Mouse (Mus musculus): ENCODE results near the gene Hoxc11.

DNA sequence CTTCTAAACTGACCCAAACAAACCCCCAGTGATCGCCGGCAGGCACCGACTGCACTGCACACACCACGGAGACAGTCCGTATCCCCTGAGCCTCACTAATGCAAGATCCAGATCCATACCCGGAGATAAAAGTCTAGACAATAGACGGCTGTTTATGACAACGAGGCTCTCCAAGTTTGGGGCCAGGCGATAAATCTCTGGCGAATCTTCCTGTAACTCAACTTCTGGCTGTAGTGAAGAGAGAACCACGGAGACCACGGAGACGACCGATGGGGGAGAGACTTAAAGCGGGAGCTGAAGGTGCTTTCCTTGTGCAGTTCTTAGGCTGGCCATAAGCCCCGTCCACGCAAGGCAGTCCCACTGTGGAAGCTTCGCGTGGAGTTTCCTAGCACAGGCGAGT, 4.5 kb upstream of the Hoxc11 start:
- TF ChIP-seq CTCF (IDR thresholded peaks at IDR 0.05; ENCODE audit: low read depth) (no peak), EP300 (IDR thresholded peaks at IDR 0.05; ENCODE audit: low read depth) (no peak)

All from heart, postnatal 0 days (tissue).